Mouse (Mus musculus): ENCODE results near the gene Crhr2. TPM values are rescaled to one million over a fixed set of nuclear protein-coding genes. Genes with fewer than 3 reads are reported as not detected.

Crhr2 gene
- polyA plus RNA-seq (2012; rRNA removed; ENCODE audit: low replicate concordance), result 0.90 and 1.3 TPM in 2 replicates

DNA sequence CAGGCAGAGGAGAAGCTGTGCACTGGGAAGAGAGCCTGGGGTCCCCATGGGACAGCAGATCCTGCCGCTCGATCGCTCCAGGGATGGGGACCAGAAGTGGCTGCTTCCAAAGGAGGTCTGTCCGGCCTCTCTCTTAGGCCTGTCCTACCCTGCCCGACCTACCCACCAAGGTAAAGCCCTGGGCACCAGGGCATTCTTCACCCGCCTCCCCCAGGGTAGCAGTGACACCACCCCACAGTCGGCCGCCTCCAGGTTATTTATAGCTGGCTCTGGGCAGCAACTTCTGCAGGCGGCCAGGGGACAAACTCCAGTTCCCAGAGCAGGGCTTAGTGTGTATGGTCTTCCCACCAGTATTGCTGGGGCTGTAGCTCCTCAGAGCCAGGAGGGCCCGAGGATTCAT lies at the start of gene Crhr2:
Gene Crhr2, minus strand, starts transcription at position 223 of the 400 bp plus-strand sequence.

GRCm38 (mm10) chr6:55174741-55175181 lies 41.9 kb upstream of the Crhr2 start, which contains the start of gene Inmt:
Inmt (minus strand) TSS chr6:55175043.

Other genes with a start within 250 kb of the Crhr2 start
- gene Nod1, start 160.4 kb downstream of the Crhr2 start, polyA plus RNA-seq (2012; rRNA removed; ENCODE audit: low replicate concordance), result 49.8 and 58.0 TPM in 2 replicates
- gene Ggct, start 140.1 kb downstream of the Crhr2 start, polyA plus RNA-seq (2012; rRNA removed; ENCODE audit: low replicate concordance), result 1.2 and 2.6 TPM in 2 replicates
- gene Gars, start 95.0 kb downstream of the Crhr2 start, polyA plus RNA-seq (2012; rRNA removed; ENCODE audit: low replicate concordance), result 41.0 and 57.6 TPM in 2 replicates
- 16.3 and 35.6 TPM in 2 replicates for gene Inmt, start 42.0 kb upstream of the Crhr2 start, polyA plus RNA-seq (2012; rRNA removed; ENCODE audit: low replicate concordance)
- gene Mindy4, start 70.4 kb upstream of the Crhr2 start, polyA plus RNA-seq (2012; rRNA removed; ENCODE audit: low replicate concordance), result 8.5 and 19.0 TPM in 2 replicates
- gene Aqp1, start 203.4 kb upstream of the Crhr2 start, polyA plus RNA-seq (2012; rRNA removed; ENCODE audit: low replicate concordance), result 498 and 1,345 TPM in 2 replicates
- not detected in 2 replicates for gene Ghrhr, start 243.3 kb upstream of the Crhr2 start, polyA plus RNA-seq (2012; rRNA removed; ENCODE audit: low replicate concordance)